Mouse (Mus musculus): ENCODE results near the gene Gipr.

The Gipr gene

DNA sequence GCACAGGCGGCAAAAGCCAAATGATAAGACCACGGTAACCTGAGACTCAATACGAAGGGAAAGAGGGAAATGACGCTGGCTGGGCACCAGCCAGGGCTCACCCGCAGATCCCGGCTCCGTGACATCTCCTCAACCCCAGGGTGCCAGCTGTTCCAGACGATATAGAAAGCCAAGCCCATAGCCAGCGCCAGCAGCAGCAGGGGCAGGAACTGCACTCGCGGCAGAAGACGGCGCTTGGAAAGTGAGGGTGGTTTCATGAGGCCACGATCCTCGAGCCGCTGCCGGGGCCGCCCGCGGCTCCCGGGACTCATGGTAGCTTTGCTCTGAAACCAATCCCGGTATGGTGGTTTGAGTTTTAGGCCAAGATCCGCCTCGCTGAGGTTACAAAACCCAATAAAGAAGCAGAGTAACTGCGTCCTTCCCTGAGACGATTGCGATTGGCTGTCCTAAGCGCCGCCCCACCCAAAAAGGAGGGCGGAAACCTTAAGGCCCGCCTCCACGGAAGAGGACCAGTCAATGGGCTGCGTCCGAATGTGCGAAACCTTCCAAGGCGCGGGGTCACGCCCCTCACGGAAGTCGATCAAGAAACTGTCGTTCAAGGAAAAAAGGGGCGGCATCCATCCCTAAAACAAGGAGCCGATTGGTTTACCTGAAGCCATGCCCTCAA, 16.9 kb downstream of the Gipr start, which contains the start of gene Qpctl:
Gene Qpctl, minus strand, starts transcription at position 417 of the 667 bp plus-strand sequence.
- peak; percentile 99 for DNase-seq (ENCODE audit: low read depth, low spot score)

DNA sequence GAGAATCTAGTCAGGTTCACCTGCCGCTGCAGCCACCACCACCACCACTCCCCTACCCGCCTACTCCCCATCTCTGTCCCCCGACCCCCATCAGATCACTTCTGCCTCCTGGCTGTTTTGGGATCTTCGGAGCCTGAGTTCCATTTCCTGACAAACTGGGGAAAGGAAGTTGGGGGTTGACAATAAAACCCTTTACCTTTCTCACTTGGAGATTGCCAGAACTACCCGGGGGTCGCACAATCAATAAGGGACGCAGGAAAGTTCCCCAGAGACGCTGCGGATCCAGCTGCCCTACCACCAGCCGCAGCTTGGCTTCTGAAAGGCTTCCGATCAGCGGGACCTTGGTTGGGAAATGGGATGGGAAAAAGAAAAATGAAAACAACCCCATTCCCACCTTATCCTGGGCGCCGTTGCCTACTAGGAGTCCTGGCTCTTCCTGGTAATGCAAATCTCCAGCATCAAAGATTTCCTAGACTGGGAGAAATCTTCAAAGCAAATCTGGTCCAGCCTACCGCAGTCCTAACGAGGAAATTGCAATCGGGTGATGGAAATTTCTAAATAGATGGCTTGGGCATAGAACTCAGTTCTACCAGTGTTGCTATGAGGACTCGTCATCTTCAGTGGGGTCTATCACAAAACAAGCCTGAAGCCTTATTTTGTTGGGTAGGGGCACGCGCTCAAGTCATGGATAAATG, 17.6 kb downstream of the Gipr start:
- DNase-seq (ENCODE audit: low read depth, low spot score): no peak

GRCm38 (mm10) chr7:19147497-19148045, 18.4 kb downstream of the Gipr start:
- DNase-seq (ENCODE audit: low read depth, low spot score): no peak

GRCm38 (mm10) chr7:19146793-19147192, 19.1 kb downstream of the Gipr start:
- no peak for DNase-seq (ENCODE audit: low read depth, low spot score)

DNA sequence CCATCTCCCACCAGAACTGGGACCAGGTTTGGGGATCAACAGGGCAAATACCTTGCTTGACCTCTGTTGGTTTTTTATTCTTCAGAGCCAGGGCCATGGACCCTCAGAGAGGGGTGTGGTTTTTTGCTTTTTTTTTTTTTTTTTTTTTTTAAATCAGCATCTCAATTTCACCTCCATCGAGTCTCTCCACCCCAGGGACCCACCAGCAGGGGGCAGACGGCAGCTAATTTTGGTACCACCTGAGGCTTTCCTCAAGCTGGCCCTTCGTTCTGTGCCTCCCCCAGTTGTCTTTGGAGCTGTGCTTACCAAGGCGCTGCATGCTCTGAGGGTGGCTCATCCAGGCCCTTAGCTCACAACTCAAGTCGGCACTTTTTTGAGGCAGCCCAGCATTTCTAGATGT, 28.5 kb downstream of the Gipr start:
- peak; percentile 76 for DNase-seq (ENCODE audit: low read depth, low spot score)

GRCm38 (mm10) chr7:19136673-19137334, 29.1 kb downstream of the Gipr start:
- DNase-seq (ENCODE audit: low read depth, low spot score): no peak

- no peak for DNase-seq (ENCODE audit: low read depth, low spot score)
Measured at GRCm38 (mm10) chr7:19136168-19136567, 29.8 kb downstream of the Gipr start.

DNA sequence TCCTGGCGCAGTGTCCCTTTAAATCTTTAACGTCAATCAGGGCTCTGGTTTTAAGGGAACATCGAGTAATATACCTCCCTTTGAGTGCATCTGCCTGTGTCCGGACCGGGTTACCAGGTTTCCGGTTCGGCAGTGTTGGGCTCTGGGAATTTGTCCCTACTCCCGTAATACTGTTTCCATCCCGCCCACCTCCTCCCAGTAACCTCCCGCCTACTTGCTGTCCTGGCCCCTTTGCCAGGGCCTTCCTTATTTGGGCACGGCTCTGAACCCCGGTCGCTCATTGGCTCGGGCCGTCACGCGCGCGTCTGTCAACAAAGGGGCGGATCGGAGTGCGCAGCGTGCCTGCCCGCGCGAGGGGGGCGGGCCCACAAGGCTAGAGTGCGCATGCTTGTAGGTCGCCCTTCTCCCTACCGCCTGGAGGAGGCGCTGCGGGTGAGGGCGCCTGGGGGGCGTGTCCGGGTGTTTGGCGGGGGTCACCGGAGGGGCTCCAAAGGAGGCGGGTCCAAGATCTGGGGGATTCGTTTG, 34.5 kb downstream of the Gipr start:
- peak; percentile 97 for DNase-seq (ENCODE audit: low read depth, low spot score)

- peak; percentile 54 for DNase-seq (ENCODE audit: low read depth, low spot score)
Measured at GRCm38 (mm10) chr7:19130657-19131056, 35.3 kb downstream of the Gipr start.

DNA sequence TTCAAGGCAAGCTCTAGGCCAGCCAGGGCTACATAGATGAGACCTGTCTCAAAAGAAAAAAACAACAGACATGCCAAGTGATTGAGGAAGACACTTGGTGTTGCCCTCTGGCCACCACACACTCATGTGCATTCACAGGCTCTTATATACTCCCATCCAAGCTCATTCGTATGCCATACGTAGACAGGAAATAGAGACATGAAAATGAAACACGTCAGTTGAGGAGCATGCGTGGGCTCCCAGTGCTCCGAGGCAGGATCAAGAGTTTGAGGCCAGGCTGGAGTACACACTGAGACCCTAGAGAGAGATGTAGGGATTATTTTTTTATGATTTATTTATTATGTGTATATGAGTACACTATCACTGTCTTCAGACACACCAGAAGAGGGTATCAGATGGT, 36.5 kb downstream of the Gipr start:
- DNase-seq (ENCODE audit: low read depth, low spot score): peak; percentile 60

DNA sequence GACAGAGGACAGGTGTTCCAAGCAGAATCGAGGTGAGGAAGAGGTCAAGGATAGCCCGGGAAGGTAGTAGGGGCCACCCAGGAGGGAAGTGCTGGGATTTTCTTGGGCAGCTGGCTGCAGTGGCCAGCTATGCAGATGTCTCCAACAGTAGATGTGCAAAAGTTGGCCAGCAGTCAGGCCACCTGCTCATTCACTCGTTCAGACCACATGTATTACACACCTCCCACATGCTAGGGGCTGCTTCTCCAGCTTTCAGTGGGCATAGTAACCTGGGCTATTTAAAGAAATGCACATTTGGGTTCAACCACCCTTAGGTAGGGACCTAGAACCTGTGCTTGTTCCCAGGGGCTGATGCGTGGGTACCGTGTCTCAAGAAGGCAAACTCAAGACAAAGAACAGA, 38.2 kb downstream of the Gipr start:
- DNase-seq (ENCODE audit: low read depth, low spot score): no peak

DNA sequence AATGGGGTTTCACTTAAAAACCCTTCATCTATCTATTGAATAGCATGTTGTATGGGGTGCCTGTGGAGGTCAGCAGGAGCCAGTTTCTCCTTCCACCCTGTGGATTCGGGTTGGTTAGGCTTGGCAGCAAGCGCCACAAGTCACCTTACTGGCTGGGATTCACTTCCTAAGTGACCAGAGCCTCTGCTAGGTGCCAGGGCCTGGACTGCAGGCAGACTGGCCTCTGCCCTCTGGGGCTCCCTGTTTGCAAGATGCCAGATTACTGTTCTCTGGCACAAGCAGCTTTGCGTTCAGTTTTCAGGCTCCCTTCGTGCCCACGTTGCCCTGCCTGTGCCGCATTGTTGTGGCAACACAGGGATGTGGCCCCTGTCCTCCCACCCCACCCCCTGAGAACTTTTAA, 41.2 kb downstream of the Gipr start:
- no peak for DNase-seq (ENCODE audit: low read depth, low spot score)

DNA sequence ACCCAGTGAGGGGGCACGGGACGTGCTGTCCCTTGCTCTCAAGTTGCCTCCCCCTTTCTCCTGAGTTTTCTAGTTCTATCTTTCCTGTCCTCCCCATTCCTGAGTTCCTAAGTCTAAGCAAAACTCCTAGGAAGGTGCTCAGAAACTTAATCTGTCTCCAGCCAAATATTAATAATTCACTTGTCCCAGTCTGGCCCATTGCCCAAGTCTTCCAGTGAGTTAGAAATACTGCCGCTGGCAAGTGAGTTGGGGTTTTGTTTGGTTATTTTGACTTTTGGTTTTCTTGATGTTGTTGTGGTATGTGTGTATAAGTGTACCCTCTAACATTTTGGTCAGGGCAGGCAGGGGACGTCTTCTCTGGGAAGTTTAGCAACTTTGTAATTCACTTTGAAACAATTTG, 44.2 kb downstream of the Gipr start:
- DNase-seq (ENCODE audit: low read depth, low spot score): no peak

DNA sequence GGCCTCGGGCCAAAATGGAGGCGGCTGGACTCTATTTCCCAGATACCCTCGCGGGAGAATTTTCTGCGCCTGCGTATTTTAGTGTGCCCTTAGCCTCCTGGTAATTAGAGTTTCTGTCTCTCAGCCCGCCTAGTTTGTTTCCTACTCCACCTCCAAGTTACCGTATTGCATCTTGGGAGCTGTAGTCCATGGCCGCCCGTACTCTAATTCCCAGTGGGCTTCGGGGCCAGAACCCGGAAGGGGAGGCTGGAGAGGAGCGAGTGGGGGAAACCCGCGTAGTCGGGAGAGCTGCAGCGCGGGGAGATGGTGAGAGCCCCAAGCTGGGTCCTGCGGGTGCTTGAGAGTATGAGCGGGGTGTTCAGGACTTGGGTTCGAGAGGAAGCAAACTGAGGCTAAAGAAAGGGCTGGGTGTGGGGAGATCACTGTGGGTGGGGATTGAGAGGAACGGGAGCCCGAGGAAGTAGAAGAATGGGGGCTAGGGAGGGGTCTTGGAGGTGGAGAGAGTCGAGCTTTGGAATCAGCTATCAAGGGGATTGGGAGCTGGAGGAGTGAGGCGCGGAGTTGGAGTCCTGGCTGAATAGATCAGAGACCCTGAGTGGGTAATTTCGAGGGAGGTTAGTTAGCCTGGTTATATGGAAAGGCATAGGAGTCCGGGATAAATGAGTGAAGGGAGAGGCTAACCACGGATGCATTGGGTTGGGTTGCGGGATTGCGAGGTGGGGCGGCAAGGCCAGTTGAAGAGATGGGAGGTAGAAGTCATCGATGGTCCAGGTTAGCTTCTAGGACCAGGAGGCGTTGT, 46.1 kb downstream of the Gipr start, which contains the start of gene Fbxo46:
Gene Fbxo46, plus strand, starts transcription at position 229 of the 799 bp plus-strand sequence.
- peak; percentile 96 for DNase-seq (ENCODE audit: low read depth, low spot score)

DNA sequence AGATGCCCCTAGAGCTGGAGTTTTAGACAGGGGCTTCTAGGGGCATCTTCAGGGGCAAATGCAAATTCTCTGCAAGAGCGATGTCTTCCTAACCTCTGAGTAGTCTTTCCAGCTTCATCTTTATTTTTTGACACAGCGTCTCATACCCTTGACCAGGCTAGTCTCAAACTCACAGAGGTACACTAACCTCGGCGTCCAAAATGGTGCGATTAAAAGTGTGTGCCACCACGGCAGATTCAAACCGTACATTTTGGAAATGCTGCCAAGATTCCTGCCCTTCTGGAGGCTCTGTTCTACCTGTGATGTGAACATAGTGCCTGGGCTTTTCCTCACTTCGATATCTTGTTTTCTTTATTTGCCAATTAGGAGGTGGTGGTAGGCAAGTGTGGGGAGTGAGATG, 46.8 kb downstream of the Gipr start:
- no peak for DNase-seq (ENCODE audit: low read depth, low spot score)

GRCm38 (mm10) chr7:19118028-19118771, 47.7 kb downstream of the Gipr start, which contains the start of gene Gm4969:
Gene Gm4969, minus strand, starts transcription at chr7:19118368.
- peak; percentile 66 for DNase-seq (ENCODE audit: low read depth, low spot score)

GRCm38 (mm10) chr7:19109565-19109964, 56.4 kb downstream of the Gipr start:
- DNase-seq (ENCODE audit: low read depth, low spot score): no peak

GRCm38 (mm10) chr7:19107436-19107835, 58.5 kb downstream of the Gipr start:
- DNase-seq (ENCODE audit: low read depth, low spot score): no peak
